Mouse (Mus musculus) effector memory CD4-positive, alpha-beta T cell, adult 7 months (primary cell): Measurements from ENCODE around the gene Aaed1. TPM values are rescaled to one million over a fixed set of nuclear protein-coding genes. Genes with fewer than 3 reads are reported as not detected.

Source experiments
- polyA plus RNA-seq: library from polyadenylated mRNA; unstranded; fragments of 100-300 nt; shearing (Covaris generic); gene quantifications from one replicate; pipeline ENCODE4 v1.2.1, GENCODE M21; 2017

Gene Aaed1
- 44.3 TPM for polyA plus RNA-seq

DNA sequence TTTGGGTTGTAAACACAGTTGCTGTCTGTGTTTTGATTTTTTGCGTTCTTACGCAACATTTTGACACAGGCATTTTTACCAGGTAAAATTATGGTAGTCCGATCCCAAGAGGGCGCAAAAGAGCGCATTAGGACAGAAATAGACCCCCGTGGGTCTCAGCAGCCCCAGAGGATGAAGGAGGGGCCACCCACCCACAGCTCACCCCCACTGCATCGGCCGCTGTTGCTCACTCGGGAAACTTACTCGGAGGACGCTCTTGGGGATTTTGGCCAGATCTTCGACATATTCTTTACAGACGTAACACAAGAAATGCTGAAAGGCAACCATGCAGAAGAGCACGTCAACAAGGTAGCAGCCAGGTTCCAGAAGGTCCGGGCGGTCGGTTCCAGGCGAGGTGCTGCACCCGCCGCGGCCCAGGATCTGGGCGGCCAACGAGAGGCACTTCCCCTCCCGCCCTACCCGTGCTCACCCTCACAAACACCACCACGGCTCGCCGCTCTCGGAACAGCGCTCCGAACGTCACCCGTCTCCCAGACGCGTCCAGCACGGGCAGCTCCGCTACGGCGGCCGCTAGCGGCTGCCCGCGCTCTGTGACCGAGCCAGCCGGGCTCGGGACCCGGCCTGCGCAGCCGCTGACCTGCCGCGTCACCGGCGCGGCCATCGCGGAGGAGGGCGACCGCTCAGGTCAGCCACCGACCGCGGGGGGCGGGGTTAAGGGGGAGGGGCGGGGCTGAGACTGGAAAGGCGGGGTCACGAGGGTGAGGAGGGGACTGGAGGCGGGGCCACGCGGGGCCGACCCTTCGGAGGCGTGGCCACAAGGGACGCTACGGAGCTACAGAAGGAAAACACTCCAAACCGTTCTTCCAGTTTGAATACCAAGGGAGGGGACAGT, at the start of gene Aaed1:
Gene Aaed1, minus strand, starts transcription at position 687 of the 892 bp plus-strand sequence.

DNA sequence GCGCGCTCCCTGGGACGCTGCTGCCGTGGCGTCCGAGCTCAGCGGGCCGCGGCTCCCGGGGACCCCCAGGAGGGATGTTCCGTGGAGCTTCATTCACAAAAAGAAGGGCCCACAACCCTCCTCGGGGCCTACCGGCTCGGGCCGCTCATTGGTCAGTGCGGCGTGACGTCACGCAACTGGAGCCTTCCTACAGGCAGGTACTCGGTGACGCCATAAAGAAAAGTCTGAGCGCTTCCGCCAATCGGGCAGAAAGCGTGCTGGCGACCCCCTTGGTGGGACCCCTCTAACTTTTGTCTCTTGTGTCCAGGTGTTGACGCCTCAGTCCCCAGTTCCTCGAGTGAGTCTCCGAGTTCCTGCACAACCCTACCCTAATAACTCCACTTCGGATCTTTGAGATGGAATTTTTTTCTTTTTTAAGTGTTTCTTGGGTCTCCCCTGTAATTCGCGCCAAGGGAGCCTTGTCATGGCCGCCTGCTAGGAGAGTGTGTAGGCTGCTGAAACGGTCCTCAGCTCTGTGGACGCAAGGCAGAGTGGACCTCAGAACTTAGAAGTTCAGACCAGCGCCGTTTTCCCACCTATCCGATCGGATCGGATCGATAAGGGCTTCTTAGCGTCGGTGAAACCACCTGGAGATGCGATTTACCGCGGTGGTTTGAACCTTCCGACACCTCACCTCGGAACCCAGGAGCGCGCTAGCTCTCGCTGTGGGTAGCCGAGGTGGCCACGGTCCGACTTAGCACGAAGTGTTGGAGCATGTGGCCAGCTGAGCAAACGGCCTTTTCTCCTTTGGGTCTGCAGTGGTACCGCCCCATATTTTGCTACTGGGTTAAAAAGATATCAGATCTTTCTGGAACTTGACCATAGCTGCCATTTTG, 37.4 kb downstream of the Aaed1 start, which contains the start of gene Cdc14b:
Gene Cdc14b, minus strand, starts transcription at position 412 of the 875 bp plus-strand sequence.

Other genes with a start within 250 kb of the Aaed1 start
- gene Hsd17b3, start 223.5 kb downstream of the Aaed1 start, polyA plus RNA-seq = 0.61 TPM
- gene Slc35d2, start 183.3 kb downstream of the Aaed1 start, polyA plus RNA-seq = 22.4 TPM
- gene Zfp367, start 159.5 kb downstream of the Aaed1 start, polyA plus RNA-seq = 8.6 TPM
- 17.9 TPM for gene Habp4, start 150.9 kb downstream of the Aaed1 start, polyA plus RNA-seq
- 8.0 TPM for gene Cdc14b, start 37.4 kb downstream of the Aaed1 start, polyA plus RNA-seq
- 19.9 TPM for gene Ctsl, start 58.2 kb upstream of the Aaed1 start, polyA plus RNA-seq
- gene Cdk20, start 119.6 kb upstream of the Aaed1 start, polyA plus RNA-seq = 2.0 TPM
- gene Fam240b, start 185.1 kb upstream of the Aaed1 start, polyA plus RNA-seq = not detected